Mouse (Mus musculus) adrenal gland, adult (tissue): ENCODE measurements around the gene Aldh5a1.

Experiments
- DNase-seq, 2 experiments: peaks; one replicate each; pipeline ENCODE4 v3.0.0; 2022 to 2023; ENCODE audit warnings: low spot score in 1 of 2; ENCODE audit not compliant: inconsistent age in 2 of 2

Aldh5a1 gene

GRCm38 (mm10) chr13:24866430-24867402 lies 70.7 kb downstream of the Aldh5a1 start:
- DNase-seq = no peak

GRCm38 (mm10) chr13:24862520-24862919 lies 74.9 kb downstream of the Aldh5a1 start:
- peak; percentile 55 to 83 for DNase-seq

- DNase-seq = no peak
Measured at GRCm38 (mm10) chr13:24862021-24862420, 75.4 kb downstream of the Aldh5a1 start.

GRCm38 (mm10) chr13:24861084-24861483 lies 76.4 kb downstream of the Aldh5a1 start:
- DNase-seq = no peak

- DNase-seq = no peak
Measured at GRCm38 (mm10) chr13:24859115-24859514, 78.3 kb downstream of the Aldh5a1 start.
